Mouse (Mus musculus) stomach, postnatal 0 days (tissue): ENCODE measurements around the gene Ss18l2.

Experiments
- CTCF ChIP-seq: IDR thresholded peaks from 2 replicates; pipeline ENCODE4 v1.5.1; 2016; ENCODE audit warnings: antibody characterized with exemption, low read depth, mild to moderate bottlenecking, moderate library complexity
- EP300 ChIP-seq: optimal IDR thresholded peaks from 2 replicates; pipeline ENCODE3; 2016; ENCODE audit warnings: antibody characterized with exemption

DNA sequence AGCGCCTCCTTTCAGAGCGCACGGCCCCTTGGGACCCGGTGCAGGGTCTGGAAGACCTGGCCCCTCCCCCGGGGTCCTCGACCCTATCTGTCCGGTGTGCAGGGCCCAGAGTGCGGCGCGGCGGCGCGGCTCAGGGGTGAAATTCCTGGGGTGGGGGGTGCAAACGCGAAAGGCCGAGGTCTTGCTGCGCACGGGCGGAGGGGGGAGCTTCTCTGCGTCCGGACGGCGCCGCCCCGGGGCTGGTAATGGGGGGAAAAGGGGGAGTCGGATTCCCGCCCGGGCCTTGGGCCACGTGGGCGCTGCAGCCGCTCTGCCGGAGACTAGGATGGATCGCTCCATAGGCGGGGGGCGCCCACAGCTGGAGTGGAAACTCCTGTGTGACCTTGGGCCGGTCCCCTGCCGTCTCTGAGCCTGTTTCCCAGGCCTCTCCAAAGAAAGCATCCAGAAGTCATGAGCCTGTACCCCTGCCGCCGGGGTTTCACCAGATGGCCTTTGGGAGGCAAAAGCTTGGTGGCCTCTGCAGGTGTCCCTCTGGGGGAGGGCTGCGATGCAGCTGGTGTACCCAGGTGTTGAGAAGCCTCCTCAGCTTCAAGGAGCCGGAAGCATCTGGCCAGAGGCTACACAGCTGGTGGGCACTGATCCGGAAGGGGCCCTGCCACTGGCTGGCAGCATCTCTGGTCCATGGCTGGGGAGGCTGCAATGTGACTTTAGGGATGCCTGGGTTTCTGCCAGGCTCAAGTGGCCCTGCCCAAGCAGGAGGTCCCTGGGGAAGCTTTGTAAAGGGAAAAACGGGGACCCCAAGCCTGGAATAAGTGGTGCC, 50.4 kb downstream of the Ss18l2 start:
- no peak for TF ChIP-seq CTCF
- TF ChIP-seq EP300: no peak
